Mouse (Mus musculus) forebrain, embryonic 12.5 days (tissue): ENCODE data around the gene P4ha2. TPM values are rescaled to one million over a fixed set of nuclear protein-coding genes. Genes with fewer than 3 reads are reported as not detected.

Experiments used
- ATAC-seq: fragments of 200-750 bp; cut with Nextera tagmentation; 2 replicates; pipeline ENCODE4 v1.8.0; 2017; ENCODE audit warnings: moderate TSS enrichment; ENCODE audit not compliant: low FRiP score
- H3K27ac ChIP-seq: fragments of 300-500 bp; sonication (generic); 2 replicates; pipeline ENCODE4 v1.5.1; 2016; ENCODE audit warnings: mild to moderate bottlenecking
- H3K27me3 ChIP-seq: fragments of 300-500 bp; sonication (generic); 2 replicates; pipeline ENCODE4 v1.6.1; 2016; ENCODE audit warnings: mild to moderate bottlenecking
- H3K36me3 ChIP-seq: fragments of 300-500 bp; sonication (generic); replicated peaks from 2 replicates; pipeline ENCODE4 v1.6.1; 2016; ENCODE audit warnings: mild to moderate bottlenecking
- H3K4me1 ChIP-seq: fragments of 300-500 bp; sonication (generic); 2 replicates; pipeline ENCODE4 v1.6.1; 2016
- H3K4me2 ChIP-seq: fragments of 300-500 bp; sonication (generic); 2 replicates; pipeline ENCODE4 v1.6.1; 2016; ENCODE audit warnings: mild to moderate bottlenecking, moderate library complexity
- H3K4me3 ChIP-seq: fragments of 300-500 bp; sonication (generic); replicated peaks from 2 replicates; pipeline ENCODE4 v1.5.1; 2016; ENCODE audit warnings: mild to moderate bottlenecking
- H3K9ac ChIP-seq: fragments of 300-500 bp; sonication (generic); 2 replicates; pipeline ENCODE4 v1.6.1; 2016; ENCODE audit warnings: mild to moderate bottlenecking
- H3K9me3 ChIP-seq: fragments of 300-500 bp; sonication (generic); 2 replicates; pipeline ENCODE4 v1.6.1; 2016
- WGBS: fragments of 180-500 bp; shearing (Covaris S2); methylation state at CpG from one replicate; pipeline ENCODE4 v1.1.7; 2016; 5-methylcytosine and 5-hydroxymethylcytosine counted together
- polyA plus RNA-seq: library from polyadenylated mRNA; unstranded; fragments of >200 nt; fragmentation: Nextera tagmentation; extraction: Ambion mirVana; gene quantifications from 2 replicates; pipeline ENCODE4 v1.2.1, GENCODE M21; 2016

Gene P4ha2
- polyA plus RNA-seq, 1 experiment from 2014 or later, result 12.7 TPM

DNA sequence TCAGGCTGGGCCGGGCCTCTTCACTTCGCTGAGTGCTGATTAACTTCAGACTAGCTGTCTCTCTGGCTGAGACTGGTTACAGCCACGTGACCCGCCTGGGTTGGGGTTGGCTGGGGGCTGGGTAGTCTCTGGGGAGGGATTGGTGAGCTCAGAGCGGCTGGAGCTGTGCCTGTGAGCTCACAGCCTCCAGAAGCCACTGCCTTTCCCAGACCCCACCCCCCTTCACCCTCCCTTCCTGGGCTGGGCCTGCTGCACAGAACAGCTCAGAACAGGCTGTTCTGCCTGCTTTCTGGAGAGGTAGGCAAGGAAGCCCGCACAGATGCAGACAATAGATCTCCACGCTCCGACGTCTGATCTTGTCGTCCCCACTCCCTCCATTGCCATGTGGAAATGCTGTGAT is 13.0 kb downstream of the P4ha2 start:
- Histone ChIP-seq H3K9me3 (no peaks in the 10 kb centered on the region), H3K4me2 (peak overlapping the region; percentile 40), H3K27ac (peak overlapping the region; percentile 86), H3K9ac (peak overlapping the region; percentile 49), H3K4me1 (peaks cover 26% of the 10 kb centered on the region), H3K27me3 (peaks cover 2% of the 10 kb centered on the region; the same call in 1 of the 2 replicates), H3K36me3 (no peaks in the 10 kb centered on the region), H3K4me3 (0 out of 2 replicates have a peak overlapping the region, but pooled peaks have one; percentile 5)
- under 1% methylated on average over 10 of the region's 10 CpGs for WGBS
- peak; percentile 98 for ATAC-seq

DNA sequence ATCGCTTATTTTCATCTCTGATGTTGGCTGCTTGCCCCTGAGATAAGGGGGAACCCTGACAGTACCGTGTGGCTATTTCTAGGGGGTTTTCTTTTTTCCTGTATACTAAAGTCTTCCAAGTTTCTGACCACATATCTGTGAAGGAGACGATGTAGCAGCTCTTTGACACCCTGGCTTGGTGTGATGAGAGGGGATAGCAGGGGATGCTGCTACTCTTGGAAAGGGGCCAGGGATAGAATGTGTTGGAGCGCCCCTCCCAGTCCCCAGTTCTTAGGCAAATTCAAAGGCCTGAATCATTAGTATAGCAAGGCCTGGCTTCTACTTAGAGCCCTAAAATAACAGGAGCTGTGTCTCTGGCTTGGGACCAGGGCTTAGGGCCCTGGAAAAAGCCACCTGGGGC is 13.5 kb downstream of the P4ha2 start:
- Histone ChIP-seq H3K27ac (peak overlapping the region; percentile 86), H3K4me2 (peak overlapping the region; percentile 40), H3K27me3 (peaks cover 2% of the 10 kb centered on the region; the same call in 1 of the 2 replicates), H3K9ac (peak overlapping the region; percentile 49), H3K36me3 (no peaks in the 10 kb centered on the region), H3K9me3 (no peaks in the 10 kb centered on the region), H3K4me3 (0 out of 2 replicates have a peak overlapping the region, but pooled peaks have one; percentile 5), H3K4me1 (peaks cover 26% of the 10 kb centered on the region)
- peak; percentile 19; the same call in 1 of the 2 replicates for ATAC-seq
- 43% methylated on average over 4 of the region's 4 CpGs for WGBS

DNA sequence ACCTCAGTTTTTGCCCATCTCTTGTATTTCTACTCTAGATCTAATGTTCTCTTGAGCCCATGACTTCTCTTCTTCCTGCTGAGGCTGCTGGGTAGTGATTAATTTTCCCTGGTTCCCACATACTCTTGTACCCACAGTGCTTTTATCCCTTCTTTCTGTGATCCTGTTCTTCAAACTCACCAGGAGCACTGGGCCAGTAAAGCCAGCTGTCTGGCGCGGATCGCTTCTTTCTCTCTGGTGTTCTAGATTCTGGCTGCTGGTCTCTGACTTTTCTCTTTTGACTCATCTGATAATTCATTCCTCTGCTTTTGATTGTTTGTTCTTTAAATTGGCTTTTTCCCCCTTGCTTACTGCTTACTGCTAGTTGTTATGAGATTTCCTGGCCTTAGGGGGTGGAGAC is 14.9 kb downstream of the P4ha2 start:
- ATAC-seq, result no peak
- 98% methylated on average over 3 of the region's 3 CpGs for WGBS
- Histone ChIP-seq H3K27ac (no peak overlapping the region), H3K4me1 (peaks cover 26% of the 10 kb centered on the region), H3K9me3 (no peaks in the 10 kb centered on the region), H3K4me2 (no peak overlapping the region), H3K27me3 (no peaks in the 10 kb centered on the region), H3K36me3 (no peaks in the 10 kb centered on the region), H3K9ac (no peak overlapping the region), H3K4me3 (no peak overlapping the region)

DNA sequence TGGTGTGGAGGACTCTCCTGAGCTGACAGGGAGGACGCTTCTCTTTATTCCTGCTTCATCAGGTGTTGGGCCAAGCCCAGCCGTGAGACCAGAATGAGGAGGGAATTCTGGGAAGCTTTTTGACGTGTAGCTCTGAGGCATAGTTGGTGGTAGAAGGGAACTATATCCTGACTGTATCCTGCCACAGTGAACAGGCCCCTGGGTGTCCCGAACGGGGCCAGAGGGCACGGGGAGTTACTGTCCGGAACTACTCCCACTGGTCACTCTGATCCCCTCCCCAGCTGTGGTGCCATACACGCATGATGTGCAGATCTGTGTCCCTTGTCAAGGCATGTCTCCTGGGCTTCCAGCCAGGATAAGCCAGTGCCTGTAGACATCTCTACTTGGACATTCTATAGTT is 15.4 kb downstream of the P4ha2 start:
- no peak overlapping the region for H3K9ac ChIP-seq
- no peaks in the 10 kb centered on the region for H3K9me3 ChIP-seq
- no peaks in the 10 kb centered on the region for H3K36me3 ChIP-seq
- peaks cover 26% of the 10 kb centered on the region for H3K4me1 ChIP-seq
- H3K4me2 ChIP-seq, result no peak overlapping the region
- no peak overlapping the region for H3K27ac ChIP-seq
- 87% methylated on average over 8 of the region's 8 CpGs for WGBS
- no peak overlapping the region for H3K4me3 ChIP-seq
- no peak for ATAC-seq
- H3K27me3 ChIP-seq, result no peaks in the 10 kb centered on the region

DNA sequence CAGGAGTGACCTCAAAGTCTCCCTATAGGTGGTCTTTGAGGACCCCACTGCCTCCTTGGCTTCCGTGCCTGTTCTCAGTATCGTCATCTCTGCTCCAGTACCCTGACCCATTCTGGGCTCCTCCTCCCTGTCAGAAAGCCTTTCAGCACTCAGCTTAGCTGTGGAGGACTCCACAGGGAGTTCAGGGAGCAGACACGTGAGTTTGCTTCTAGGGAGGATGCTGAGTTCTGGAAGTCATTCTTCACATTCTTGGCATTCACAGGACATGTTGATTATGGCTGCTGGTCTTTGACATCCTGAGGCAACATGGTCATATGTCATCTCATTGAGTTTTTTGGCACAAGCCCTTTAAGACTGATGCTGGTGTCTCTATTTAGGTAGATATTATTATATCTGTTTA is 16.0 kb downstream of the P4ha2 start:
- ATAC-seq, result no peak
- Histone ChIP-seq H3K9me3 (no peaks in the 10 kb centered on the region), H3K9ac (no peak overlapping the region), H3K4me3 (no peak overlapping the region), H3K27ac (no peak overlapping the region), H3K27me3 (no peaks in the 10 kb centered on the region), H3K4me1 (peaks cover 26% of the 10 kb centered on the region), H3K4me2 (no peak overlapping the region), H3K36me3 (no peaks in the 10 kb centered on the region)
- WGBS, result 67% methylated on average over 3 of the region's 3 CpGs

DNA sequence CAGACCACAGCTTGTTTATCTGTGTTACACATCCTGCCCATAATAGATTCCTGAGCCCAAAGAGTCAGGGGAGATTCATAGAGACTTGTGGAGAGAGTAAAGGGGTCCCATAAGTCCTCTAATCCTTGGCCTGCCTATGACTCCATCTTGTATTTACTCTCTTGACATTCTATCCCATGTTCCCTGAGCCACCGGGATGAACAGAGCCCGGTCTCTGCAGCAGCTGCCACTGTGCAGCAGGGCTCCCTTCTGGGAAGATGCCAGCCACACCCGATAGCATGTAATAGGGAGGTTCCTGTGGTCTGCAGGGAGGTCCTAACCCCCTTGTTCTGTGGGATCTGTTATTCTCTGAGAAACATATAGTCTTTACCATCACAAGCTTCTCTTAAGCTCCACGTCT is 16.5 kb downstream of the P4ha2 start:
- Histone ChIP-seq H3K4me3 (no peak overlapping the region), H3K27ac (no peak overlapping the region), H3K4me2 (no peak overlapping the region), H3K27me3 (no peaks in the 10 kb centered on the region), H3K9ac (no peak overlapping the region), H3K4me1 (peaks cover 26% of the 10 kb centered on the region), H3K9me3 (no peaks in the 10 kb centered on the region), H3K36me3 (no peaks in the 10 kb centered on the region)
- WGBS, result 81% methylated on average over 4 of the region's 4 CpGs
- no peak for ATAC-seq

DNA sequence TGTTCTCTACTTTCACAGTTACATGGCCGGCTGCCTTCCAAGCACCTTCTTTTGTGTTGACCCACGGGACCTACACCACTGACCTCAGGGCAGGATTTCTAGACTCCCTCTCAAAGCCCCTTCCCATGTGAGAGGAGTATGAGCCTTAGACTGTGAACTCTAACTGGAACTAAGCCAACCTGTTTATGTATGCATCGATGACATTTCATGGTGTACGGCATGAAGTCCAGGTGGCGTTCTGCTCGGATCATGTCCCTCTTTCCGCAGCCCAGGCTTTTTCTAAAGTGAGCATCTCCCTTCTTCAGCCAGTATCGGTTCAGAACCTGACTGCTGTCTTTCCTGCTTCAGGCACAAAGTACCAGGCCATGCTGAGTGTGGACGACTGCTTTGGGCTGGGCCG is 17.2 kb downstream of the P4ha2 start:
- no peak overlapping the region for H3K4me3 ChIP-seq
- H3K9ac ChIP-seq, result no peak overlapping the region
- peaks cover 22% of the 10 kb centered on the region for H3K4me1 ChIP-seq
- no peak for ATAC-seq
- H3K27ac ChIP-seq, result no peak overlapping the region
- H3K9me3 ChIP-seq, result no peaks in the 10 kb centered on the region
- no peaks in the 10 kb centered on the region for H3K36me3 ChIP-seq
- WGBS, result 94% methylated on average over 10 of the region's 10 CpGs
- H3K27me3 ChIP-seq, result no peaks in the 10 kb centered on the region
- H3K4me2 ChIP-seq, result no peak overlapping the region

DNA sequence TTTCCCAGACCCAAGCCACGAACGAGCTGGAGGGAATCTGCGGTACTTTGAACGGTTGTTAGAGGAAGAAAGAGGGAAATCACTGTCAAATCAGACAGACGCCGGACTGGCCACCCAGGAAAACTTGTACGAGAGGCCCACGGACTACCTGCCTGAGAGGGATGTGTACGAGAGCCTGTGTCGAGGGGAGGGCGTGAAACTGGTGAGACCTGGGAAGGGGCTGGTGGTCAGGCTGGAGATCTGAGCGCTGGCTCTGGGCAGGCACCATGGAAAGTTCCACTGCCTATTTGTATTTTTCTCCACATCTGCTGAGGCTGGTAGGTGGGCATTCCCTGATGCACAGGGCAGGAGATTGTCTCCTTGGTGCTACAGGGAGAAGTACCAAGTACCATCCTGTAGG is 19.2 kb downstream of the P4ha2 start:
- Histone ChIP-seq H3K27ac (no peak overlapping the region), H3K9me3 (no peaks in the 10 kb centered on the region), H3K4me1 (peaks cover 8% of the 10 kb centered on the region; the same call in 1 of the 2 replicates), H3K27me3 (no peaks in the 10 kb centered on the region), H3K4me2 (no peak overlapping the region), H3K36me3 (no peaks in the 10 kb centered on the region), H3K4me3 (no peak overlapping the region), H3K9ac (no peak overlapping the region)
- 91% methylated on average over 12 of the region's 12 CpGs for WGBS
- ATAC-seq, result no peak

DNA sequence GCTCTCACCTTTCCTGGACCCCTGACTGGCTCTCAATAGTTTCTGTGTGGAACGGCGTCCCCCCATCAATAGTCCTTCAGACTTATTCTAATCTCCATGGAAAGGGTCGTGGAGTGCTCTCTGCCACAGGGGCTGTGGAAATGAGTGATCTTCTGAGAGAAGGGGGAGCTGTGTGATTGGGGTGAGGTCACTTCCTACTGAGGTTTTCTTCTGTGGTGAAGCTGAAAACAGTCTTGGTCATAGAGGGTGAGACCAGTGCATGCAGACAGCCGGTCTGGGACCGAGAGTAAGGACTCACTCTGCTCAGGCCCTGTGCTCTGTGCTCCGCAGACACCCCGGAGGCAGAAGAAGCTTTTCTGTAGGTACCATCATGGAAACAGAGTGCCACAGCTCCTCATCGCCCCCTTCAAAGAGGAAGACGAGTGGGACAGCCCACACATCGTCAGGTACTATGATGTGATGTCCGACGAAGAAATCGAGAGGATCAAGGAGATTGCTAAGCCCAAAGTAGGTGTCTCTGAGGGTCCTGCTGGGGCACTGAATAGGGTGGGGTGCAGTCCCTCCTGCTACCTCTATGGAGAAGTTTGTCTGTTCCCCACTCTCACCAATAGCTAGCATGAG is 20.0 kb downstream of the P4ha2 start:
- no peaks in the 10 kb centered on the region for H3K27me3 ChIP-seq
- no peak overlapping the region for H3K9ac ChIP-seq
- H3K36me3 ChIP-seq, result no peaks in the 10 kb centered on the region
- H3K4me3 ChIP-seq, result no peak overlapping the region
- H3K4me2 ChIP-seq, result no peak overlapping the region
- no peaks in the 10 kb centered on the region for H3K9me3 ChIP-seq
- no peak overlapping the region for H3K27ac ChIP-seq
- H3K4me1 ChIP-seq, result peaks cover 7% of the 10 kb centered on the region; the same call in 1 of the 2 replicates
- WGBS, result 86% methylated on average over 13 of the region's 13 CpGs
- no peak for ATAC-seq

DNA sequence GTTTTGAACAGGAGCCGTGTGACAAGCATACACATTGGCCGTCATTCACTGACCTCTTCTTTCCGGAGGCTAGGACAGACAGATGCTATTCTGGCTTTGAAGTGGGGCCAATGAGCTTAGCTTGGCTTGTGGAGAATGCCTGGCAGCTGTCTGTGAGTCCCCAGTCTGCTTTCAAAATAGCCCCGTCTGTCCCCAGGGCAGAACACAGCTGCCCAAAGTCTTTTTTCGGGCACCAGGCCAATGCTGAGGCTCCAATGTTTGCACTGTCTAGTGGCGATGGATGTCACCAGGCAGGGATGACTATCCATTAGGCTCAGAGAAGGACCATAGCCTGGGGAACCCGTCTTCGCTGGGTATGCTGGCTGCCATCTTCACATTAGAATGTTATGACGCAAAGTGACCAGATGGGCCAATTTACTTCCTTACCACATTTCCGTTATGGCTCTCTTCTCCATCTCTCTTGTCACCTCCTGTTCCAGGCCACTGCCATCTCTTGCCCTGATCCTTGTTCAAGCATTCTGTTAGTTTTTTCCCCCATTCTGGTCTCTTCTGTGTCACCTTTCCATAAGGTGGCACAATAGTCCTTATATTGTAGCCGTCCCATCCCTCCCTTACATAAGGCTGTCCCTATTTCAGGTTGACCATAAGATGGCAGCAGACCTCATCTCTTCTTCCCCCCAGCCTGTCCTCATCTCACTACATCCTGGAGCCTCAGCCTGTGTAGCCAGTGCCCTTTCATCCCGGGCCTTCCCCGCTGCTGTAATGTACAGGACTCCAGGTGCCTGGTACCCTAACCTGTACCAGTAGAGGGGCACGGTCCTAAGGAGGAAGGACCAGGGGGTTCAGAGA is 22.7 kb downstream of the P4ha2 start:
- Histone ChIP-seq H3K9ac (no peak overlapping the region), H3K4me1 (peaks cover 18% of the 10 kb centered on the region)

DNA sequence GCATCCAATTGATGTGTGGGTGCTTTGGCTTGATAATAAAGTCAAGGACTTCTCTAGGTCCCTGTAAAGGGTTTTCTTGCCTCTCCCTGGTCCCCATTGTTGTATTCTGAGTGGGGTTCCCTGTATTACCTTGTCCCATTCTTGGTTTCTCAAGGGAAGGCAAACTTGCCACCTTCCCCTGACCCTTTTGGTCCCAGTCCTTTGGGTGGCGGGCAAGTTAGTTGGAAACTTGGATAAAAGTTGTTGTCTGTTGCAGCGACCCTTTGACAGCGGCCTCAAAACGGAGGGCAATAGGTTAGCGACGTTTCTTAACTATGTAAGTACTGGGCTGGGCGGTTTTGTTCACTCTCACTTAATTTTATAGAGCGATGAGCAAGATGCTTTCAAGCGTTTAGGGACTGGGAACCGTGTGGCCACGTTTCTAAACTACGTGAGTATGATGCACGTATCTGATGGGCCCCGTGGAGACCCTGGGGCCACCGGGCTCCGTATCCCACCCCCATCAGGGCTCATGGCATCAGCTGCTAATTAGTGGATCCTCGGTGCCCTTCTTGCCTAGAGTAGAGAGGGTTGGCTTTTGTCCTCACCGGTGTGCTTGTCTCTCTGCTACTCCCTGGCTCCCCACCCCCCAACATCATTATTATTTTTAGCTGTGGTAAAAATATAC is 26.2 kb downstream of the P4ha2 start:
- no peak overlapping the region for H3K9ac ChIP-seq
- 84% methylated on average over 18 of the region's 18 CpGs for WGBS
- no peaks in the 10 kb centered on the region for H3K27me3 ChIP-seq
- H3K9me3 ChIP-seq, result no peaks in the 10 kb centered on the region
- H3K4me3 ChIP-seq, result no peak overlapping the region
- ATAC-seq, result no peak
- peaks cover 18% of the 10 kb centered on the region for H3K4me1 ChIP-seq
- no peak overlapping the region for H3K27ac ChIP-seq
- H3K4me2 ChIP-seq, result no peak overlapping the region
- no peaks in the 10 kb centered on the region for H3K36me3 ChIP-seq

More for the DNA sequence above, 22.7 kb downstream of the P4ha2 start:
- Histone ChIP-seq H3K9me3 (no peaks in the 10 kb centered on the region), H3K4me2 (no peak overlapping the region), H3K27ac (no peak overlapping the region), H3K36me3 (no peaks in the 10 kb centered on the region), H3K4me3 (no peak overlapping the region), H3K27me3 (no peaks in the 10 kb centered on the region)
- WGBS, result 73% methylated on average over 14 of the region's 14 CpGs
- 0 out of 2 replicates have a peak, but pooled peaks have one; percentile 44 for ATAC-seq

DNA sequence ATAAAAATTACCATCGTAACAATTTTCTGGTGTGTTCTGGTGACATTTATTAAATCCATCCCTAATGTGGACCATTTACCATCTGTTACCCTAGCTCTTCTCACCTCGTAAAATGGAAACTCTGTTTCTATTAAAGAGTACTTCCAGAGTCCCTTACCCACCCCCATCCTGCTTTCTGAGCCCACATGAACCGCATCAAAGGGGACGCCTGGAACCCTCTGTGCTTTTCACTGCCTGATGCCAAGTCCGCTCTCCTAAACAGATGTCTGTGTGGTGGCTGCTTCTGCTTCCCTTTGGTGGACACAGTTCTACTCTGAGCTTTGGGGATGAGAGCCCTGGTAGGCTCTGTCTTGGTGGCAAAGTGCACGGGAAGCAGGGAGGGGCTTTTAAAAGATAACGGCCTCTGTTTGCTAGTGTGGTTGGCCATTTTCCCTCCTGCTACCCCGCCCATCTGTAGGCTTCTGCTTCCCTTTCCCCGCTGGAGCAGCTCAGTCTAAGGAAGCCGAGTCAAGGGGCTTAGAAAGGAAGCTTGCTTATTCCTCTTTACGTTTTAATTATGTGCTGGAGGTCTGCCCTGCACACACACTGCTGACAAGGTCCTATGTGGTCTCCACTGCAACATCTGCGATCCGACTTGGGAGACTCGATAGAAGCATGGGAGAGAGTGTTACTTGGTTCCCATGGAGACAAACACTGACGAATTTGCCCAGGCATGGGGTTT is 26.9 kb downstream of the P4ha2 start:
- H3K4me3 ChIP-seq, result no peak overlapping the region
- H3K27ac ChIP-seq, result no peak overlapping the region
- ATAC-seq, result no peak
- H3K4me2 ChIP-seq, result 0 out of 2 replicates have a peak overlapping the region, but pooled peaks have one; percentile 8
- 58% methylated on average over 15 of the region's 15 CpGs for WGBS
- no peaks in the 10 kb centered on the region for H3K27me3 ChIP-seq
- no peaks in the 10 kb centered on the region for H3K36me3 ChIP-seq
- no peak overlapping the region for H3K9ac ChIP-seq
- H3K9me3 ChIP-seq, result no peaks in the 10 kb centered on the region
- peaks cover 18% of the 10 kb centered on the region for H3K4me1 ChIP-seq
